Mouse (Mus musculus) testis, adult 2 months (tissue): ENCODE measurements around the gene Olfr743.
"Not testable (repeated sequence)": the region's sequence is repeated elsewhere in the genome, so short reads cannot be mapped to it uniquely, and the experiment has no call there.

ENCODE experiments used
- CTCF ChIP-seq: fragments of 200-500 bp; IDR thresholded peaks from 2 replicates; pipeline ENCODE4 v1.5.1; 2012; ENCODE audit warnings: low read depth, mild to moderate bottlenecking, inconsistent platforms, low read length, moderate library complexity; ENCODE audit not compliant: control insufficient read depth, insufficient read depth, insufficient replicate concordance
- POLR2A ChIP-seq: fragments of 200-500 bp; IDR thresholded peaks from 2 replicates; pipeline ENCODE4 v1.6.1; 2012; ENCODE audit warnings: low read depth, mild to moderate bottlenecking, inconsistent platforms, low read length, moderate library complexity; ENCODE audit not compliant: control insufficient read depth

DNA sequence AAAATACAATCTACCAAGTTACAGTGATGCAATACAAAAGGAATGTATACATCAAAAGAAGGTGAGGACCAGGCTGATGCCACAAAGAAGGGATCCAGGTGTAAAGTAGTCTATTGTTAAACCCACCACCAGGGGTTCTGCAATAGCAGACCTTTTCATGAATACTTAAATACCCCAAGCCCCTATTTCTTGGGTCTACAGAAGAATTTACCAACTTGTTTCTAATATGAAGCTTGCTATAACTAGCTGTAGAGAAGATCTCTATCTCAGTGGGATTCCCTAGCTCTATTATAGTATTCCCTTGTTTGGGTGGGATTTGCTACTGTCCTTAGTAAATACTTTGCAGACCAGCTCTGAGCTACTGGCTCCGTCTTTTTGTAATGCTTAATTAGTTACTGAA is 51.4 kb downstream of the Olfr743 start:
- TF ChIP-seq CTCF, POLR2A: not testable (repeated sequence)
